Mouse (Mus musculus): ENCODE data around the gene Tstd3.

- no peak for TF ChIP-seq POLR2A (IDR thresholded peaks at IDR 0.05; ENCODE audit: low read depth, low read length)
- TF ChIP-seq E2F4 (IDR thresholded peaks at IDR 0.05; ENCODE audit: insufficient replicate concordance, low read depth, low read length) = no peak
- no peak for TF ChIP-seq POLR2AphosphoS2 (IDR thresholded peaks at IDR 0.05; ENCODE audit: low read depth, low read length)
- TF ChIP-seq JUND (conservative IDR thresholded peaks at IDR 0.05; ENCODE audit: low read depth, low read length) = no peak
- TF ChIP-seq CTCF (conservative IDR thresholded peaks at IDR 0.05 in 1 of 2, IDR thresholded peaks at IDR 0.05 in 1 of 2; ENCODE audit: low read depth in 2 of 2, low read length in 2 of 2) = no peak
Observed at GRCm38 (mm10) chr4:21801620-21802019, 34.6 kb upstream of the Tstd3 start.
